Mouse (Mus musculus) forebrain, embryonic 16.5 days (tissue): ENCODE results near the gene Tmem164. TPM values are rescaled to one million over a fixed set of nuclear protein-coding genes. Genes with fewer than 3 reads are reported as not detected.
A peak's percentile ranks its signal among the peaks of the same experiment; 100 is the strongest.

ENCODE experiments used
- ATAC-seq: fragments of 200-750 bp; cut with Nextera tagmentation; 2 replicates; pipeline ENCODE4 v1.8.0; 2017; ENCODE audit warnings: mild to moderate bottlenecking, moderate library complexity
- H3K27ac ChIP-seq: fragments of 300-500 bp; sonication (generic); 2 replicates; pipeline ENCODE4 v1.5.1; 2014; ENCODE audit warnings: low read length, control low read depth
- H3K27me3 ChIP-seq: fragments of 300-500 bp; sonication (generic); replicated peaks from 2 replicates; pipeline ENCODE4 v1.6.1; 2014; ENCODE audit warnings: low read length; ENCODE audit not compliant: control insufficient read depth, insufficient read depth
- H3K36me3 ChIP-seq: fragments of 300-500 bp; sonication (generic); 2 replicates; pipeline ENCODE4 v1.6.1; 2014; ENCODE audit not compliant: control insufficient read depth, insufficient read depth
- H3K4me1 ChIP-seq: fragments of 300-500 bp; sonication (generic); replicated peaks from 2 replicates; pipeline ENCODE4 v1.6.1; 2014; ENCODE audit warnings: low read length; ENCODE audit not compliant: control insufficient read depth, insufficient read depth
- H3K4me2 ChIP-seq: fragments of 300-500 bp; sonication (generic); 2 replicates; pipeline ENCODE4 v1.6.1; 2014; ENCODE audit warnings: mild to moderate bottlenecking, low read length, control low read depth
- H3K4me3 ChIP-seq: fragments of 300-500 bp; sonication (generic); replicated peaks from 2 replicates; pipeline ENCODE4 v1.5.1; 2014; ENCODE audit warnings: mild to moderate bottlenecking, low read length, control low read depth
- H3K9ac ChIP-seq: fragments of 300-500 bp; sonication (generic); replicated peaks from 2 replicates; pipeline ENCODE4 v1.6.1; 2014; ENCODE audit warnings: low read depth, low read length, control low read depth
- H3K9me3 ChIP-seq: fragments of 300-500 bp; sonication (generic); 2 replicates; pipeline ENCODE4 v1.6.1; 2016; ENCODE audit warnings: low read length; ENCODE audit not compliant: control insufficient read depth
- WGBS: fragments of 180-500 bp; shearing (Covaris S2); extraction: QIAGEN DNeasy Blood & Tissue Kit; methylation state at CpG from one replicate; pipeline ENCODE4 v1.1.7; 2014; 5-methylcytosine and 5-hydroxymethylcytosine counted together
- polyA plus RNA-seq: library from polyadenylated mRNA; unstranded; fragments of >200 nt; fragmentation: Nextera tagmentation; extraction: Ambion mirVana; gene quantifications from 2 replicates; pipeline ENCODE4 v1.2.1, GENCODE M21; 2015

Gene Tmem164
- polyA plus RNA-seq, 1 experiment from 2014 or later = 24.0 TPM

DNA sequence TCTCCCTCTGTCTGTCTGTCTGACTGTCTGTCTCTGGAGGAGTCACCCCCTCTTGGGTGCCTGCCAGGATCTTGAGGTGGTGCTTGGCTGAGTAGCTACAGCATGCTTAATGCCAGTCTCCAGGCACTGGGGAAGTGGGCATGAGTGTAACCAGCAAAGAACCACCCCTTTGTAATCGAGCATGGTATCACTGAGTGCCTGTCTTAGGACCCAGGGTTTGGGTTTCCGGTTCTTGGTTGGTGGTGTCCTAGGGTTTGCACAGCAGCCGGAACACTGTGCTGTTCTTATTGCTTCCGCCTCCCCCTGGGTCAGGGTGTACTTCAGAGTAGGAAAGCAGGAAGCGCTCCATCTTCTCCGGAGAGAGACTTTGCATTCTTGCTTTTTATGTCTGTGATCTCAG lies 124.9 kb downstream of the Tmem164 start:
- no peak overlapping the region for H3K9ac ChIP-seq
- peak; percentile 13; the same call in 1 of the 2 replicates for ATAC-seq

DNA sequence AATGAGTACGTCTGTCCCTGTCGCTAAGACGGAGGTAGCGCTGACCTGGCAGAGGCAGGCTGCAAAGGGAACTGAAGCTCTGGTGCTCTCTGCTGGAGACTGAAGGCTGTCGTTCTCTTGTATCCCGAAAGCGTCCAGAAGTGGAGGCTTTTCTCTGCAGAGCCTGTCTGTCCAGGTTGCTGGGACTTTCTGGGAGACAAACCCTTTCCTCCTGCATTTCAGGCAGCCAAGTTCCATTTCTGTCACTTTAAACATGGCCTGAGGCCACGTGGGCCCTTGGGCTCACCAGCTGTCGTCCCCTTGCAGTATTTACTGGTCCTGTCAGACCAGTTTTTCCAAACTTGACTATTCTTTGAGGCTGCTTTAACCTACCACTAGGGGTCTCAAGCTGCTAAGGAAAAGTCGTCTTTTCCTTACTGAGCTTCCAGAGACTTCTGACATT lies 125.4 kb downstream of the Tmem164 start:
- Histone ChIP-seq H3K36me3 (no peaks in the 10 kb centered on the region), H3K4me2 (no peak overlapping the region), H3K27ac (no peak overlapping the region), H3K27me3 (no peaks in the 10 kb centered on the region), H3K9me3 (no peaks in the 10 kb centered on the region), H3K9ac (no peak overlapping the region), H3K4me3 (no peak overlapping the region), H3K4me1 (no peaks in the 10 kb centered on the region; the same call in 1 of the 2 replicates)
- WGBS = 40% methylated on average over 10 of the region's 10 CpGs
- ATAC-seq = peak; percentile 27; the same call in 1 of the 2 replicates

More for the DNA sequence above, 124.9 kb downstream of the Tmem164 start:
- H3K27me3 ChIP-seq = no peaks in the 10 kb centered on the region
- H3K9me3 ChIP-seq = no peaks in the 10 kb centered on the region
- H3K27ac ChIP-seq = no peak overlapping the region
- WGBS = 81% methylated on average over 6 of the region's 6 CpGs
- H3K4me2 ChIP-seq = no peak overlapping the region
- H3K4me3 ChIP-seq = no peak overlapping the region
- H3K4me1 ChIP-seq = no peaks in the 10 kb centered on the region; the same call in 1 of the 2 replicates
- no peaks in the 10 kb centered on the region for H3K36me3 ChIP-seq

DNA sequence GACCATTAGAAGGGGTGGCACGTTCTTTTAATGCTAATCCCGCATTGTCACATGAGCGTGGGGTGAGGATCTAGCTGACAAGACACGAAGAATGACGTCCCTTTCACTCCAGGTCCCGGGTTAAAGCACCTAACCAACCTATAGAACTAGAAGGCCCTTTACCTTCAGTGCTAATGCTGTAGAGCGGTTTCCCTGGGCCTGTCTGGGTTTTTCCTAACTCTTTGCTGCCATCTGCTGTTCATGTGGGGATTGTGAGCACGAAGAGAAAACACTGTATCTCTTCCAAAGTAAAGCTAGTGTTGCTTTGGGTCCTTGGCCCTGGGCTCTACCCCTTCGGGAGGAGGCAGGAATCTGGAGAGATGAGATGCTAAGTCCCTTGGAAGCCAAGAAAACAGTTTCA lies 127.2 kb downstream of the Tmem164 start:
- Histone ChIP-seq H3K9ac (no peak overlapping the region), H3K27me3 (no peaks in the 10 kb centered on the region), H3K4me1 (no peaks in the 10 kb centered on the region; the same call in 1 of the 2 replicates), H3K36me3 (no peaks in the 10 kb centered on the region), H3K9me3 (no peaks in the 10 kb centered on the region), H3K27ac (no peak overlapping the region), H3K4me3 (no peak overlapping the region), H3K4me2 (no peak overlapping the region)
- peak; percentile 63 for ATAC-seq
- WGBS = 37% methylated on average over 9 of the region's 9 CpGs

DNA sequence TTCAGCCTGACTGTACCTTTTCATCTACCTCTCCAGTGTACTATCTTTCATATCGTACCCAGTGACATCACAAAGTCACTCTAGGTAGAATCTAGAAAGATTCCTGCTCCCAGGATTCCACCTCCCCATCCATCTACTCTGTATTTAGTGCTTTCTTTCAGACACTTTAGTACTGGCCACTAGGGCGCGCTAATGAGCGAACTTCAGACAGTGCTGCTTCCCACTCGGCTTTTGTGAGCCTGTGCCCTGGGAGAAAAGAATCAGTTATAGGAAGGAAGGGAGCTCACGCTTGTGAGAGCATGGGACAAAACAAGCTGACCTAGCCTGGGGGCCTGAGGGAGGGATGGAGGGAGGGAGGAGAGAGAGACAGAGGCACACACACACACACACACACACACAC lies 131.9 kb downstream of the Tmem164 start:
- no peaks in the 10 kb centered on the region for H3K36me3 ChIP-seq
- no peaks in the 10 kb centered on the region for H3K9me3 ChIP-seq
- no peak overlapping the region for H3K4me2 ChIP-seq
- no peaks in the 10 kb centered on the region for H3K27me3 ChIP-seq
- H3K9ac ChIP-seq = no peak overlapping the region
- no peaks in the 10 kb centered on the region for H3K4me1 ChIP-seq
- 14% methylated on average over 6 of the region's 6 CpGs for WGBS
- H3K4me3 ChIP-seq = no peak overlapping the region
- no peak overlapping the region for H3K27ac ChIP-seq
- peak; percentile 69; the same call in 1 of the 2 replicates for ATAC-seq

DNA sequence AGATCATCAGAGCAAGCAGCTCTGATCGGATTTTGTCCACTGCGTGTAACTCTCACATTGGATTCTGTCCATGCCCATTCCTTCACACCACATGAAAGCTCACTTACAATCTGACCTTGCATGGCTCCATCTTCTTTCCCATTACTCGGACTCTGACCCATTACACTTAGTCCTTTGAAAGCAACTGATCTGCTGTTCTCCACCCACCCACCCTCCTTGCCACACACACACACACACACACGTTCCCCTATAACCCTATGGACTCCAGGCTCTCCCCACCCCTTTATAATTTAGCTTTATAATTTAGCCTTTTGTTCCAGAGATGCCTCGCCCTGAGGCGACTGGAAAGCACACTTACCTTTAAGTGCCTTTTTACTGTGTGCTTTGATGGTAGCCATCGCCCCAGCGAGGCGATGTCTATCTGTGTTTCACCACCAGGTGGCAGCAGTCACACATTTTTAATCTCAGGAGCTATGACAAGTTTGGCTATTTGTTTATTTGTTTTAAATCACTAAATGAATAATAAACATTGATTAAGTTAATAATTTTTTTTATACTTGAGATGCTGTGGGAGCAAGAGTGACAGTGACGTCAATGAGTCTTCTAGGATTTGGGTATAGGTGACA lies 137.0 kb downstream of the Tmem164 start:
- H3K4me3 ChIP-seq = no peak overlapping the region
- peak; percentile 38; the same call in 1 of the 2 replicates for ATAC-seq
- H3K4me1 ChIP-seq = no peaks in the 10 kb centered on the region
- no peaks in the 10 kb centered on the region for H3K36me3 ChIP-seq
- H3K27ac ChIP-seq = no peak overlapping the region
- H3K9me3 ChIP-seq = no peaks in the 10 kb centered on the region
- no peaks in the 10 kb centered on the region for H3K27me3 ChIP-seq
- WGBS = 39% methylated on average over 10 of the region's 10 CpGs
- no peak overlapping the region for H3K4me2 ChIP-seq
- H3K9ac ChIP-seq = no peak overlapping the region

DNA sequence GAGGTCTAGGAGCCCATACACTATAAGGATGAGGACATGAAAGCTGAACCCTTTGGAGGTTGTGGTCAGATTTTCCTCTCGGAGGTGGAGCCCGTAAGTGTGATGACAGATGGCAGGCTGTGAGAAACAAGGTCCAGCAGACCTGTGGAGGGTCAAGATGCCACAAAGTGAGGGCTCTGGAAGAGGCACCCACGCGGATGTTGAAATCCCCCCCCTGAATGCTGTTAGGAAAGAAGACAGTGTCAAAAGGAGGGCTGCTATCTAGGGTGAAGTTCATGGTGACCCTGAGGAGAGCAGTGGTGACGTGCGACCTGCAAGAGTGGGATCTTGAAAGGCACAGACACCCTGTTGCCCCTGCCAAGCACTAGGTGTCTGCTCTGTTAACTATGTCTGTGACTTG lies 140.0 kb downstream of the Tmem164 start:
- Histone ChIP-seq H3K9me3 (no peaks in the 10 kb centered on the region), H3K4me2 (no peak overlapping the region), H3K4me1 (no peaks in the 10 kb centered on the region), H3K27ac (no peak overlapping the region), H3K4me3 (no peak overlapping the region), H3K27me3 (no peaks in the 10 kb centered on the region), H3K9ac (no peak overlapping the region), H3K36me3 (no peaks in the 10 kb centered on the region)
- WGBS = 85% methylated on average over 6 of the region's 6 CpGs
- ATAC-seq = no peak

DNA sequence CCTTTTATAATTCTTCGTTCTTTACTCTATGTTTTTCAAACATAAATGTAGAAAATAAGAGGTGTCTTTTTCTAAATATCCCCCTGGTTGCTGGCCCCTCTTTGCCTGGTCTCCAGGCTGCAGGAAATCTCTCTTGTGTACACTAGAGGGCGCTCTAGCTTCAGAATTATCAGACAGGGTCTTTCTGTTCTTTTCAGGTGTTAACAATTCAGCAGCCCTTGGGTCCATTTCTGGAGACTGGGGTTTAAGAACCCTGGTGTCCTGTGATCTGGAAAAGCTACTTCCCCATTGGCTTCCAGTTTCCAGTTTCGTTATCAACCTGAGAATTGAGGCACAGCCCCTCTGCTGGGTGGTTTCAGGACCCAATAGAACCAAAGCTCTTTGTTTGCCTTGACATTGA lies 140.6 kb downstream of the Tmem164 start:
- Histone ChIP-seq H3K27me3 (no peaks in the 10 kb centered on the region), H3K9me3 (no peaks in the 10 kb centered on the region), H3K36me3 (no peaks in the 10 kb centered on the region), H3K27ac (no peak overlapping the region), H3K4me3 (no peak overlapping the region), H3K9ac (no peak overlapping the region), H3K4me2 (no peak overlapping the region), H3K4me1 (no peaks in the 10 kb centered on the region)
- WGBS = 31% methylated on average over 3 of the region's 3 CpGs
- no peak for ATAC-seq

DNA sequence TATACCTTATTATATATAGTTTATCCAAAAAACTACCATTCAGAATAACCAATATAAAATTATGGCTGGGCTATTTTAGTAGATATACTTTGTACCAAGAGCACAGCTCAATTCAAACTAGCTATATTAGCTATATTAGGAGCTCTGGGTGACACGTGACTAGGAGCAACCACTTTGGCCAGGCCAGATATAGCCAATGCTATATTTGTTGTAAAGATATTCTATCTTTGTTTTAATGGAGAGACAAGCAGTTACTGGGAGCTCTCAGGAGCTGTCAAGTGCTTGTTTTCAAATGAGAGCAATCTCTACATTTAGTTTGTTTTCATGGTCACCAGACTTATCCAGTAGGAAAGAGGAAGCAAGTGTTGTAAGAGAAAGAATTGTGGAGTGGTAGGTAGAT lies 144.1 kb downstream of the Tmem164 start:
- Histone ChIP-seq H3K4me2 (no peak overlapping the region), H3K9ac (no peak overlapping the region), H3K27me3 (no peaks in the 10 kb centered on the region), H3K36me3 (no peaks in the 10 kb centered on the region), H3K27ac (no peak overlapping the region), H3K9me3 (no peaks in the 10 kb centered on the region), H3K4me3 (no peak overlapping the region), H3K4me1 (no peaks in the 10 kb centered on the region)
- WGBS = 85% methylated on average over 1 of the region's 1 CpGs
- no peak for ATAC-seq

DNA sequence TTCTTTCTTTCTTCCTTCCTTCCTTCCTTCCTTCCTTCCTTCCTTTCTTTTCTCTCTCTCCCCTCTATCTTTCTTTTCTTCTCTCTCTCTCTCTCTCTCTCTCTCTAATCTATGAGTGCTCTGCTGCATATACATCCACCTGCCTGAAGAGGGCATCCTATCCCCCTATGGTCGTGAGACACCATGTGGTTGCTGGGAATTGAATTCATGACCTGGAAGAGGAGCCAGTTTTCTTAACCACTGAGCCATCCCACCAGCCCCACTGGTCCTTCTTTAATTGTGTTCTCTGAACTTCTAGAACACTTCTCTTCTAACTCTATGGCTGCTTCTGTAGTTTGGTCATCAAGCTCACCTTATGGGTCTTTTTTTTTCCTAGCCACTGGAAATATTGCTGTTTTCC lies 146.4 kb downstream of the Tmem164 start:
- ATAC-seq = no peak
- H3K27ac ChIP-seq = no peak overlapping the region
- 29% methylated on average over 1 of the region's 1 CpGs for WGBS
- no peak overlapping the region for H3K4me3 ChIP-seq
- no peak overlapping the region for H3K9ac ChIP-seq
- no peaks in the 10 kb centered on the region for H3K36me3 ChIP-seq
- no peak overlapping the region for H3K4me2 ChIP-seq
- H3K4me1 ChIP-seq = no peaks in the 10 kb centered on the region
- no peaks in the 10 kb centered on the region for H3K27me3 ChIP-seq
- no peaks in the 10 kb centered on the region for H3K9me3 ChIP-seq
